Mouse (Mus musculus): ENCODE measurements around the gene Spib. TPM values are rescaled to one million over a fixed set of nuclear protein-coding genes. Genes with fewer than 3 reads are reported as not detected.

Gene Spib
- polyA plus RNA-seq (2017; shearing (Covaris generic)), result 3.6 TPM

DNA sequence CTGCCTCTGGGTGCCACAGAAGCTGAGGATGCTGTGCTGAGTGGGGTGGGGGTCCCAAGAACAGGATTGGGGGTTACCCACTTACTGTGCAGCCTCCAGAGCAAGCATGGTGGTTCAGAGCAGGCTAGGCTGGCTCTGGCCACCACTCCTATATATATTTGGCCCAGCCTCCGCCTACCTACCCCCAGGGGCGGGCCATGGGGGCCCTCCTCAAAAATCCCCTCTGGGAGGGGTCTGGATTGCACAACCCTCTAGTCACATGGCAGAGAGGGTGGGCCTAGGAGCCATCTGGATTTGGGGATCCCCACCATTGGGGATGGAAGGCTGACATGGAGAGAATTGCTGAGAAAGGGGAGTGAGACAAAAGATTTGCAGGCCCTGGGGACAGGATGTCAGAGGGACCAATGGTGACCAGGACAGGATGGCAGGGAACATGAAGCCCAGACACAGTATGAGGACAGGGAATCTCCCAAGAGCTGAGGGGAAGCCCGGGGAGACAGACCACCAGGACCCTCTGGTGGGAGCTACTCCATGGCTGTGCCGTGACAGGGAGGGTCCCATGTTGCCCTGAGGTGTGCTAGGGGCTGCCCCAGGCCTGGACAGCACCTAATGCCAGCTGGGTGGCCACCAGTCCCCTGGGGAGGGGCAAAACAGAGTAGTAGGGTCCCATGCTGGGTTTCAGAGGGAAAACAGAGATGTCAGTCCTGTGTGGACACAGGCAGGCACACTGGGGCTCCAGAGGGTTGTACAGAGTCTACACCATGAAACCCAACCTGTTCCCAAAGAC lies at the start of gene Spib:
TSS of gene Spib (minus strand) at position 126 of the 787 bp plus-strand sequence.

DNA sequence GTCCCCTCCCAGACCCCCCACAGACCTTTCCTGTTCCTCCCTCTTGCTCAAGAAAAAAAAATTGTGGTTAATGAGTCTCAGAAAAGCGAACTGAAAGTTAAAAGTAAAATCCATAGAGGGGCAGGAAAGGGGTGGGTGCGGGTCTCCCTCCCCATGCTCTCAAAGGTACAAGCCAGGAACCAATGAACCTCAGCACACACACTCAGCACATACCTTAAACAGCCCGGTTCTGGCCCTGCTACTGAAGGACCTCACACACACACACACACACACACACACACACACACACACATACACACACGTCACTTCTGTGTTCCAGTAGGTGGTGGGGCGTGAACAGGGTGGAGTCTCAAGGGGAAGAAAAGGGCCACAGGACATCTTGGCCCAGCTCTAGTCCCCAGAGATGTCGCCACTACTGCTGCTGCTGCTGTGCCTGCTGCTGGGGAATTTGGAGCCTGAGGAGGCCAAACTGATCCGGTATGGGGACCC lies 40.4 kb upstream of the Spib start, which contains the start of gene Napsa:
TSS of gene Napsa (plus strand) at position 168 of the 489 bp plus-strand sequence.

DNA sequence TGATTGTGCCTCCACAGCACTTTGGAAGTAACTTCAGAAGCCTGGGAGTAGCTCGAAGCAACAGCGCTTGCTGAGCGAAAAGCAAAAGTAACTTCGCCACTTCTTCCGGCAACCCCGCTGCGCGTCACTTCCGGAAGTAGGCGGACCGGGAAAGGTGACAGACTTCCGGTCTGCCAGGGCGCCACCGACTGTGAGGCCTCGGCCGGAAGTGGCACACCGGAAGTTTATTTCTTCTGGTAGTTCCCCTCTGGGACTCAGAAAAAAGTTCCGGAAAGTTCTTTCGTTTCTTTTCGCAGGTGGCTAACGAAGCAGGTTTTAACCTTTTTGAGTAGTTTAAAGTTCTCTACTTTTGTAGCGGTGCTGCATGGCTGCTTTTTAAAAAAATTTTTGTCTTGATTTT lies 22.0 kb upstream of the Spib start, which contains the start of gene Nr1h2:
TSS of gene Nr1h2 (minus strand) at position 126 of the 400 bp plus-strand sequence.

DNA sequence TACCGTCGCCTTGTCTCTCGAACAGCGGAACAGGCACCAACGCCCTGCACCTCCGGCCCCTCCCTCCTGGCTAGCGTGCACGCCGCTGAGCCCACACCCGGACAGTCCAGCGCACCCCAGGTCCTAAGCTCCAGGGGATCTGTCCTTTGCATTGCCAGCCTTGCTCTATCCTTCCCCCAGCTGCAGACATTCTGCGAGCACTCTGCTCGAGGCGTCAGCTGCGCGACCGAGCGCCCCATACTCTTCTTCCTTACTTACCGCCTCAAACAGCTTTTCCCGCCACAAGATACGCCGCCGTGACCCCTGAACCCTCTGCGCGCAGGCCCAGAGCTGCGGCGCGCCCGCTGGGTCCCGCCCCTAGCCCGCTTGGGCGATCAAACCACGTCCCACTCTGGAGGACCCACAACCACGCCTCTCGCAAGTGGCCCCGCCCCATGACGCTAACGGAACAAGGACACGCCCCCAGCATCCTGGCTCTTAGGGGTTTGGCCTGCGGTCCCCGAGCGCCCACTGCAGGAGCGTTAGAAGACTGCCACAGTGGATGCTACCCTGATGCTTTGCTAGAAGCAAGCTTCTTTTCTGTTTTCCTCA lies 16.7 kb upstream of the Spib start, which contains the start of gene Pold1:
TSS of gene Pold1 (minus strand) at position 353 of the 591 bp plus-strand sequence.

DNA sequence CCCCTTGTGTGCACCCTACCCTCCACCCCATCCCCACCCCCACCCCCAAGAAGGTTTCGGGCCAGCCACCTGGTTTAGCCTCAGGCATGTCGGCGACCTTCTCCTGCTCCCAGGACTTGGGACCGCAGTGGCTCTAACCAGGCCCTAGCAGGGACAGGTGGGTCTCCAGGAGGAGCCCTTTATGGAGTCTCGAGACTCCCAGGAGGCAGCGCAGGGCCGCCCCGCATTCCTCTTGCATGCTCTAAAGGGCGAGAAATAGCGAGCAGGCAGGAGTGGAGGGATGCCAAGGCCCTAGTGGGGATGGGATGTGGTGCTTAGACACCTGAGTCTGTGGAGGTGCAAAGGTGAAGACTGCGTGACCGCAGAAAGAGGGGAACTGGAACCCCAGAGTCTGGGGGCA lies 7.4 kb downstream of the Spib start, which contains the start of gene Mybpc2:
TSS of gene Mybpc2 (minus strand) at position 155 of the 400 bp plus-strand sequence.

DNA sequence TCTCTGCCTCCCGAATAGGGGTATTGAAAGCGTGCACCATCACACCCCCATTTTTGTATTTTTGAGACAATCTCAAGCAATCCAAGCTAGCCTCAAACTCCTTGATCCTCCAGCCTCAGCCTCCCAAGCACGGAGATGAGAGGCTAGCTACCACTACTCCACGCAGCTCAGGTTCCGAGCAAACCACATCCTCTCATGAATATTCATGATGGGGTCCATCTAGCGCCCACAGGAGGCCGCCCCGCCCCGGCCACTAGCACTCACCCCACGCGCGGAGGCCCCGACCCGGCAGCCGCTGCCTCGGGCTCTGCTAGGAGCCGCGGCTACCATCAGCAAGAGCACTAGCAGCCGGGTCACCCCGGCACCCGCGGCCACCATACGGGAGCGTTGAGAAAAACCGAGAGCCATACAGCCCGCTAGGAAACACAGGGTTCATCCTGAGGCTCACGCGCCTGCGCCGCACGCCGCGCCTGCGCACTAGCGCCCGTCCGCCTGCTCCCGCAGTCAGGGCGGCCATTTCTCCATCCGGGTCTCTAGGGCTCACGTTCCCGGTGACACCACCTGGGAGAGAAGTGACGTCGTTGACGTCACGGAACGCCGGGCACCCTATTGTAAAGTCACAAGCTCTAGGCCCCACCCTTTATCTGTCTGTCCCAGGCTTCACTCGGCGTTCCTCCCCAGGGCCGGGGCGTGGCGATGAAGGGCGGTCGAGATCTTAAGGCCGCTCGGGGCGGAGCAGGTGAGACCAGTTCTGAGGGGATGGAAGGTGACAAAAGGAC lies 35.7 kb downstream of the Spib start, which contains the start of the genes Emc10 and Fam71e1:
TSS of gene Emc10 (minus strand) at position 538 of the 779 bp plus-strand sequence.
TSS of gene Fam71e1 (plus strand) at position 590 of the 779 bp plus-strand sequence.

Other genes starting within 250 kb of the Spib start
- gene Clec11a, start 225.2 kb downstream of the Spib start, polyA plus RNA-seq (2017; shearing (Covaris generic)), result 0.45 TPM
- 0.26 TPM for gene Shank1, start 221.8 kb downstream of the Spib start, polyA plus RNA-seq (2017; shearing (Covaris generic))
- 0.43 TPM for gene Syt3, start 148.0 kb downstream of the Spib start, polyA plus RNA-seq (2017; shearing (Covaris generic))
- 1.3 TPM for gene 1700008O03Rik, start 146.3 kb downstream of the Spib start, polyA plus RNA-seq (2017; shearing (Covaris generic))
- gene Lrrc4b, start 103.1 kb downstream of the Spib start, polyA plus RNA-seq (2017; shearing (Covaris generic)), result not detected
- gene Aspdh, start 66.7 kb downstream of the Spib start, polyA plus RNA-seq (2017; shearing (Covaris generic)), result not detected
- 137 TPM for gene Josd2, start 64.1 kb downstream of the Spib start, polyA plus RNA-seq (2017; shearing (Covaris generic))
- gene Emc10, start 35.5 kb downstream of the Spib start, polyA plus RNA-seq (2017; shearing (Covaris generic)), result 187 TPM
- 1.1 TPM for gene Fam71e1, start 35.5 kb downstream of the Spib start, polyA plus RNA-seq (2017; shearing (Covaris generic))
- gene Mybpc2, start 7.4 kb downstream of the Spib start, polyA plus RNA-seq (2017; shearing (Covaris generic)), result 0.11 TPM
- gene Pold1, start 16.8 kb upstream of the Spib start, polyA plus RNA-seq (2017; shearing (Covaris generic)), result 81.1 TPM
- gene Nr1h2, start 21.9 kb upstream of the Spib start, polyA plus RNA-seq (2017; shearing (Covaris generic)), result 160 TPM
- gene Napsa, start 40.3 kb upstream of the Spib start, polyA plus RNA-seq (2017; shearing (Covaris generic)), result 2.7 TPM
- not detected for gene Kcnc3, start 58.6 kb upstream of the Spib start, polyA plus RNA-seq (2017; shearing (Covaris generic))
- not detected for gene Myh14, start 138.8 kb upstream of the Spib start, polyA plus RNA-seq (2017; shearing (Covaris generic))
- not detected for gene Izumo2, start 176.7 kb upstream of the Spib start, polyA plus RNA-seq (2017; shearing (Covaris generic))
- 116 TPM for gene Vrk3, start 216.3 kb upstream of the Spib start, polyA plus RNA-seq (2017; shearing (Covaris generic))
- gene Zfp473, start 219.0 kb upstream of the Spib start, polyA plus RNA-seq (2017; shearing (Covaris generic)), result 0.51 TPM